In genomic region chr8:78633012-78633411, GRCm38 (mm10) we compare ENCODE assay signal across 14 mouse cellular contexts.
DNase-seq lines count a peak whose midpoint lies in the region; ATAC-seq lines count a peak whose summit lies in the region.
"Had no signal": no experiment of that assay in that cellular context is flagged by ENCODE, and none has a peak within 500 bp of the region (broad histone marks: within the 10 kb centered on the region; RNA-seq: fewer than 3 reads in every experiment).

No protein-coding gene starts in this region.

- no peak for ATAC-seq in hindbrain, embryonic 14.5 days (ENCODE audit: low FRiP score)
- no peak for ATAC-seq in neural tube, embryonic 11.5 days (ENCODE audit: insufficient read depth, low FRiP score, low TSS enrichment)
- ATAC-seq in neural tube, embryonic 15.5 days (ENCODE audit: low FRiP score) = no peak
- no peak for ATAC-seq in kidney, embryonic 14.5 days (ENCODE audit: low FRiP score, low TSS enrichment)

- H3K27me3 ChIP-seq in hindbrain, embryonic 10.5 days (ENCODE audit: insufficient read depth, poor library complexity, severe bottlenecking) = no peaks in the 10 kb centered on the region
- no peaks in the 10 kb centered on the region for H3K27me3 ChIP-seq in hindbrain, embryonic 14.5 days (ENCODE audit: control insufficient read depth, insufficient read depth, low read length)
- no peaks in the 10 kb centered on the region for H3K27me3 ChIP-seq in neural tube, embryonic 11.5 days (ENCODE audit: control insufficient read depth, insufficient read depth, low read length)
- H3K27me3 ChIP-seq in neural tube, embryonic 15.5 days (replicated peaks) = no peaks in the 10 kb centered on the region
- H3K27me3 ChIP-seq in splenic B cell, adult 2 months (ENCODE audit: control insufficient read depth, insufficient read depth, low read length, poor library complexity, severe bottlenecking) = no peaks in the 10 kb centered on the region
- H3K27me3 ChIP-seq in kidney, embryonic 14.5 days (ENCODE audit: control insufficient read depth, insufficient read depth, low read length) = no peaks in the 10 kb centered on the region
- H3K27me3 ChIP-seq: embryonic facial prominence, embryonic 13.5 days; limb, embryonic 13.5 days; stomach, embryonic 15.5 days had no signal

- H3K4me2 ChIP-seq in hindbrain, embryonic 14.5 days (replicated peaks) = no peak overlapping the region
- H3K4me2 ChIP-seq in neural tube, embryonic 11.5 days (ENCODE audit: low read depth) = no peak overlapping the region
- H3K4me2 ChIP-seq in neural tube, embryonic 15.5 days = no peak overlapping the region
- H3K4me2 ChIP-seq in kidney, embryonic 14.5 days (replicated peaks; ENCODE audit: low read depth, low read length) = no peak overlapping the region
- H3K4me2 ChIP-seq: embryonic facial prominence, embryonic 13.5 days; limb, embryonic 13.5 days; stomach, embryonic 15.5 days had no signal

- peaks cover 63% of the 10 kb centered on the region for H3K4me1 ChIP-seq in hindbrain, embryonic 10.5 days (replicated peaks)
- peaks cover 14% of the 10 kb centered on the region for H3K4me1 ChIP-seq in hindbrain, embryonic 14.5 days (replicated peaks; ENCODE audit: control insufficient read depth, insufficient read depth, low read length)
- H3K4me1 ChIP-seq in neural tube, embryonic 11.5 days (ENCODE audit: control insufficient read depth, insufficient read depth, low read length) = peaks cover 9% of the 10 kb centered on the region
- peaks cover 17% of the 10 kb centered on the region for H3K4me1 ChIP-seq in neural tube, embryonic 15.5 days
- H3K4me1 ChIP-seq in kidney, embryonic 14.5 days (ENCODE audit: control insufficient read depth, insufficient read depth, low read length) = peaks cover 16% of the 10 kb centered on the region

- no peaks in the 10 kb centered on the region for H3K9me3 ChIP-seq in hindbrain, embryonic 10.5 days
- H3K9me3 ChIP-seq in hindbrain, embryonic 14.5 days (ENCODE audit: control insufficient read depth, low read length) = no peaks in the 10 kb centered on the region
- H3K9me3 ChIP-seq in neural tube, embryonic 11.5 days (ENCODE audit: control insufficient read depth, low read length) = no peaks in the 10 kb centered on the region
- H3K9me3 ChIP-seq in neural tube, embryonic 15.5 days (replicated peaks) = no peaks in the 10 kb centered on the region
- no peaks in the 10 kb centered on the region for H3K9me3 ChIP-seq in kidney, embryonic 14.5 days (ENCODE audit: control insufficient read depth, low read length)
- H3K9me3 ChIP-seq: embryonic facial prominence, embryonic 13.5 days; limb, embryonic 13.5 days; stomach, embryonic 15.5 days had no signal

- H3K27ac ChIP-seq in hindbrain, embryonic 10.5 days = peak overlapping the region; percentile 35; the same call in 1 of the 2 replicates
- H3K27ac ChIP-seq in hindbrain, embryonic 14.5 days = no peak overlapping the region
- no peak overlapping the region for H3K27ac ChIP-seq in neural tube, embryonic 11.5 days (ENCODE audit: low read depth, low read length)
- no peak overlapping the region for H3K27ac ChIP-seq in neural tube, embryonic 15.5 days (replicated peaks)
- H3K27ac ChIP-seq in kidney, embryonic 14.5 days (ENCODE audit: low read depth, low read length) = no peak overlapping the region
- H3K27ac ChIP-seq: embryonic facial prominence, embryonic 13.5 days; limb, embryonic 13.5 days; stomach, embryonic 15.5 days had no signal

- H3K36me3 ChIP-seq in hindbrain, embryonic 10.5 days = no peaks in the 10 kb centered on the region
- no peaks in the 10 kb centered on the region for H3K36me3 ChIP-seq in hindbrain, embryonic 14.5 days (replicated peaks; ENCODE audit: control insufficient read depth, insufficient read depth)
- H3K36me3 ChIP-seq in neural tube, embryonic 11.5 days (ENCODE audit: control insufficient read depth, insufficient read depth, low read length) = no peaks in the 10 kb centered on the region
- H3K36me3 ChIP-seq in neural tube, embryonic 15.5 days = no peaks in the 10 kb centered on the region
- 0 out of 2 replicates have a peak, but pooled peaks cover 2% of the 10 kb centered on the region for H3K36me3 ChIP-seq in splenic B cell, adult 2 months (ENCODE audit: control insufficient read depth, insufficient read depth, low read length, poor library complexity, severe bottlenecking)
- no peaks in the 10 kb centered on the region for H3K36me3 ChIP-seq in kidney, embryonic 14.5 days (ENCODE audit: control insufficient read depth, insufficient read depth, low read length)
- H3K36me3 ChIP-seq: embryonic facial prominence, embryonic 13.5 days had no signal

- H3K9ac ChIP-seq in hindbrain, embryonic 14.5 days = no peak overlapping the region
- H3K9ac ChIP-seq in neural tube, embryonic 11.5 days (ENCODE audit: low read length) = no peak overlapping the region
- H3K9ac ChIP-seq in neural tube, embryonic 15.5 days (replicated peaks) = no peak overlapping the region
- no peak overlapping the region for H3K9ac ChIP-seq in kidney, embryonic 14.5 days (ENCODE audit: low read depth, low read length)
- H3K9ac ChIP-seq: embryonic facial prominence, embryonic 13.5 days; limb, embryonic 13.5 days; stomach, embryonic 15.5 days had no signal

- DNase-seq in cerebellum, postnatal 10 days = peak; percentile 30 to 42
- DNase-seq in cerebellum, adult 8-10 months = no peak
- DNase-seq in hindbrain, embryonic 10.5 days (ENCODE audit: low spot score) = no peak
- DNase-seq in hindbrain, embryonic 14.5 days (ENCODE audit: low spot score) = no peak
- peak; percentile 16 for DNase-seq in neural tube, embryonic 11.5 days (ENCODE audit: low spot score)
- DNase-seq in splenic B cell, adult 2 months (ENCODE audit: low read depth, low spot score) = peak; percentile 77
- DNase-seq: adrenal gland, adult 8-10 months; kidney, adult 11 months; thymus, postnatal 25 days had no signal

- no peak overlapping the region for H3K4me3 ChIP-seq in hindbrain, embryonic 10.5 days
- no peak overlapping the region for H3K4me3 ChIP-seq in hindbrain, embryonic 14.5 days (replicated peaks; ENCODE audit: low read length)
- H3K4me3 ChIP-seq in neural tube, embryonic 11.5 days (ENCODE audit: low read depth, low read length) = no peak overlapping the region
- H3K4me3 ChIP-seq in neural tube, embryonic 15.5 days (replicated peaks) = no peak overlapping the region
- H3K4me3 ChIP-seq in kidney, embryonic 14.5 days (ENCODE audit: low read length) = no peak overlapping the region
- H3K4me3 ChIP-seq: embryonic facial prominence, embryonic 13.5 days; limb, embryonic 13.5 days; stomach, embryonic 15.5 days had no signal

- 29% methylated on average over 12 of the region's 12 CpGs for WGBS in hindbrain, embryonic 10.5 days
- 30% methylated on average over 12 of the region's 12 CpGs for WGBS in hindbrain, embryonic 14.5 days
- 64% methylated on average over 12 of the region's 12 CpGs for WGBS in neural tube, embryonic 11.5 days
- 54% methylated on average over 12 of the region's 12 CpGs for WGBS in neural tube, embryonic 15.5 days
- 33% methylated on average over 12 of the region's 12 CpGs for WGBS in kidney, embryonic 14.5 days

Comparison
In these comparisons a context has a peak if more than half of its experiments do, and no peak if none do; other contexts are left out.
1. DNase-seq: peak in cerebellum, postnatal 10 days (2 of 2), neural tube, embryonic 11.5 days (single experiment) and splenic B cell, adult 2 months (single experiment); none in cerebellum, adult 8-10 months (single experiment), hindbrain, embryonic 10.5 days (single experiment) and hindbrain, embryonic 14.5 days (single experiment).